Mouse (Mus musculus): ENCODE measurements around the gene Eftud2. TPM values are rescaled to one million over a fixed set of nuclear protein-coding genes. Genes with fewer than 3 reads are reported as not detected.

Gene Eftud2
- polyA plus RNA-seq, 1 experiment, result 23.9 TPM

- Histone ChIP-seq H3K36me3 (ENCODE audit: control insufficient read depth) (peaks cover 15% of the 10 kb centered on the region), H3K9me3 (ENCODE audit: control insufficient read depth, low read length) (no peaks in the 10 kb centered on the region), H3K4me3 (replicated peaks) (no peak overlapping the region)
Measured at GRCm38 (mm10) chr11:102832700-102833297, 48.0 kb downstream of the Eftud2 start.

DNA sequence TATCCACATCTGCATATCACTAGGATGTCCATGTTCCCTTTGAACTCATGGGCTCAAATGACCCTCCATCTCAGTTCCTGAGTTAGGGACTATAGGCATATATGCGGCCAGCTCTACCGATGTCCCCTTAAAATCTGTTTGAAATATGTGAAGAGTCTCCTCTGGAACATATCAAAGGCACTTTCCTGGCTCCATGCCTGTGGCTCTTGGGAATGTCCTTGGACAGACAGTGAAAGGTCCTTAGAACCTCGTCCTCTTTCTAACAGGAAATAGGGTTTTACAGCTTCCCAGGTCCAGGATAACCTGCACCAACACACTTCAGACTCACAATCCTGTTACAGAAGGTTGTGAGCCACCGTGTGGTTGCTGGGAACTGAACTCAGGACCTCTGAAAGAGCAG is 50.5 kb downstream of the Eftud2 start:
- Histone ChIP-seq H3K36me3 (ENCODE audit: control insufficient read depth) (no peaks in the 10 kb centered on the region), H3K9me3 (ENCODE audit: control insufficient read depth, low read length) (no peaks in the 10 kb centered on the region), H3K4me3 (replicated peaks) (no peak overlapping the region), H3K27me3 (ENCODE audit: control insufficient read depth) (peaks cover 17% of the 10 kb centered on the region), H3K4me1 (ENCODE audit: control insufficient read depth) (no peaks in the 10 kb centered on the region)
- TF ChIP-seq TAL1 (IDR thresholded peaks at IDR 0.05; ENCODE audit: low read length) (no peak), GATA1 (IDR thresholded peaks at IDR 0.05; ENCODE audit: low read length) (no peak)

More at GRCm38 (mm10) chr11:102832700-102833297, 48.0 kb downstream of the Eftud2 start:
- no peak for TF ChIP-seq TAL1 (IDR thresholded peaks at IDR 0.05; ENCODE audit: low read length)
- no peak for TF ChIP-seq GATA1 (IDR thresholded peaks at IDR 0.05; ENCODE audit: low read length)
- H3K27me3 ChIP-seq (ENCODE audit: control insufficient read depth), result peaks cover 12% of the 10 kb centered on the region; the same call in 1 of the 2 replicates
- H3K4me1 ChIP-seq (ENCODE audit: control insufficient read depth), result no peaks in the 10 kb centered on the region

- Histone ChIP-seq H3K36me3 (ENCODE audit: control insufficient read depth) (no peaks in the 10 kb centered on the region), H3K9me3 (ENCODE audit: control insufficient read depth, low read length) (no peaks in the 10 kb centered on the region), H3K4me3 (replicated peaks) (no peak overlapping the region), H3K4me1 (ENCODE audit: control insufficient read depth) (no peaks in the 10 kb centered on the region), H3K27me3 (ENCODE audit: control insufficient read depth) (peaks cover 34% of the 10 kb centered on the region)
- TF ChIP-seq TAL1 (IDR thresholded peaks at IDR 0.05; ENCODE audit: low read length) (no peak), GATA1 (IDR thresholded peaks at IDR 0.05; ENCODE audit: low read length) (no peak)
Measured at GRCm38 (mm10) chr11:102827097-102827496, 53.7 kb downstream of the Eftud2 start.

- TF ChIP-seq GATA1 (IDR thresholded peaks at IDR 0.05; ENCODE audit: low read length) (no peak), TAL1 (IDR thresholded peaks at IDR 0.05; ENCODE audit: low read length) (no peak)
- Histone ChIP-seq H3K27me3 (ENCODE audit: control insufficient read depth) (peaks cover 37% of the 10 kb centered on the region), H3K4me3 (replicated peaks) (no peak overlapping the region), H3K36me3 (ENCODE audit: control insufficient read depth) (no peaks in the 10 kb centered on the region), H3K9me3 (ENCODE audit: control insufficient read depth, low read length) (no peaks in the 10 kb centered on the region), H3K4me1 (ENCODE audit: control insufficient read depth) (no peaks in the 10 kb centered on the region)
Measured at GRCm38 (mm10) chr11:102826476-102826875, 54.3 kb downstream of the Eftud2 start.

DNA sequence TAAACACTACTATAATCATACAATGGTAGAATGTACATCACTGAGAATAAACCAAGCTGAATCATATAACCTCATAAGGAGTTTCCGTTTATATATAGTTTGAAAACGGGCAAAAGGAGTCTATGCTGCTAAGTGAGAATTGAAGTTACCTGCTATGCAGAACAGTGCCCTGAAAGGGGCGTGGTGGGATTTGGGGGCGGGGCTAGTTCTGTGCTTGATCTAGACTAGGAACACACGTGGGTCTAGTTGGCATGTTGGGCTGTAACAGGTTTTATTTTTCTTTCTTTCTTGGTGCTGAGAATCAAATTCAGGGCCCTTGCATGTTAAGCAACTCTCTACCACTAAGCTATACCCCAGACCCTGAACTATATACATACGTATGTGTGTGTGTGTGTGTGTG is 59.6 kb downstream of the Eftud2 start:
- peaks cover 83% of the 10 kb centered on the region for H3K27me3 ChIP-seq (ENCODE audit: control insufficient read depth)

DNA sequence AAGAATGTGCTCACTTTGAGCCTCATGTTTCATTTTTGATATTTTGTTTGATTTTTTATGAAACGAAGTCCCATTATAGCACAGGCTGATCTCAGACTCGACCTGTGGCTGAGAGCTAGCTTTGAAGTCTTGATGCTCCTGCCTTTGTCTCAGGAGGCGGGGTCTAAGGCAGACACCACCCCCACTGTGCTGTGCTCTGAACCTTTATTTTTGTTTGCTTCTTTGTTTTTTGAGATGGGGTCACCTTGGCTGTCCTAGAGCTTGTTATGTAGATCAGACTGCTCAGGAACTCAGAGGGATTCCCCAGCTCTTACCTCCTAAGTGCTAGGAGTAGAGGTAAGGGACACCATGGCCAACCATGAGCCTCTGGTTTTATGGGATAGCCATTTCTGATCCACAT is 60.4 kb downstream of the Eftud2 start:
- peaks cover 88% of the 10 kb centered on the region for H3K27me3 ChIP-seq (ENCODE audit: control insufficient read depth)
- TF ChIP-seq GATA1 (IDR thresholded peaks at IDR 0.05; ENCODE audit: low read length) (no peak), TAL1 (IDR thresholded peaks at IDR 0.05; ENCODE audit: low read length) (no peak)

More for the DNA sequence above, 59.6 kb downstream of the Eftud2 start:
- H3K9me3 ChIP-seq (ENCODE audit: control insufficient read depth, low read length), result peaks cover 2% of the 10 kb centered on the region; the same call in 1 of the 2 replicates
- TF ChIP-seq TAL1 (IDR thresholded peaks at IDR 0.05; ENCODE audit: low read length) (no peak), GATA1 (IDR thresholded peaks at IDR 0.05; ENCODE audit: low read length) (no peak)
- H3K36me3 ChIP-seq (ENCODE audit: control insufficient read depth), result no peaks in the 10 kb centered on the region
- peaks cover 4% of the 10 kb centered on the region; the same call in 1 of the 2 replicates for H3K4me1 ChIP-seq (ENCODE audit: control insufficient read depth)
- no peak overlapping the region for H3K4me3 ChIP-seq (replicated peaks)

GRCm38 (mm10) chr11:102819783-102820385 is 60.9 kb downstream of the Eftud2 start:
- no peak for TF ChIP-seq TAL1 (IDR thresholded peaks at IDR 0.05; ENCODE audit: low read length)
- TF ChIP-seq GATA1 (IDR thresholded peaks at IDR 0.05; ENCODE audit: low read length), result no peak
- peaks cover 2% of the 10 kb centered on the region; the same call in 1 of the 2 replicates for H3K9me3 ChIP-seq (ENCODE audit: control insufficient read depth, low read length)
- H3K27me3 ChIP-seq (ENCODE audit: control insufficient read depth), result peaks cover 89% of the 10 kb centered on the region
- H3K4me1 ChIP-seq (ENCODE audit: control insufficient read depth), result peaks cover 4% of the 10 kb centered on the region; the same call in 1 of the 2 replicates
- H3K36me3 ChIP-seq (ENCODE audit: control insufficient read depth), result no peaks in the 10 kb centered on the region
- H3K4me3 ChIP-seq (replicated peaks), result no peak overlapping the region

More for the DNA sequence above, 60.4 kb downstream of the Eftud2 start:
- H3K4me1 ChIP-seq (ENCODE audit: control insufficient read depth), result peaks cover 4% of the 10 kb centered on the region; the same call in 1 of the 2 replicates
- H3K36me3 ChIP-seq (ENCODE audit: control insufficient read depth), result no peaks in the 10 kb centered on the region
- no peak overlapping the region for H3K4me3 ChIP-seq (replicated peaks)
- peaks cover 2% of the 10 kb centered on the region; the same call in 1 of the 2 replicates for H3K9me3 ChIP-seq (ENCODE audit: control insufficient read depth, low read length)

GRCm38 (mm10) chr11:102819021-102819782 is 61.6 kb downstream of the Eftud2 start, which contains the start of gene Gjc1:
Gjc1 (minus strand) TSS chr11:102819700.
- peak within 1 kb of the TSS; percentile 14 for H3K4me3 ChIP-seq (replicated peaks)
- no peak for TF ChIP-seq TAL1 (IDR thresholded peaks at IDR 0.05; ENCODE audit: low read length)
- TF ChIP-seq GATA1 (IDR thresholded peaks at IDR 0.05; ENCODE audit: low read length), result no peak
- H3K27me3 ChIP-seq (ENCODE audit: control insufficient read depth), result peaks cover 89% of the 10 kb centered on the region
- H3K36me3 ChIP-seq (ENCODE audit: control insufficient read depth), result no peaks in the 10 kb centered on the region
- H3K4me1 ChIP-seq (ENCODE audit: control insufficient read depth), result peaks cover 4% of the 10 kb centered on the region; the same call in 1 of the 2 replicates
- H3K9me3 ChIP-seq (ENCODE audit: control insufficient read depth, low read length), result peaks cover 2% of the 10 kb centered on the region; the same call in 1 of the 2 replicates
